ENCODE assay signal across 22 mouse cellular contexts in the genomic region with DNA sequence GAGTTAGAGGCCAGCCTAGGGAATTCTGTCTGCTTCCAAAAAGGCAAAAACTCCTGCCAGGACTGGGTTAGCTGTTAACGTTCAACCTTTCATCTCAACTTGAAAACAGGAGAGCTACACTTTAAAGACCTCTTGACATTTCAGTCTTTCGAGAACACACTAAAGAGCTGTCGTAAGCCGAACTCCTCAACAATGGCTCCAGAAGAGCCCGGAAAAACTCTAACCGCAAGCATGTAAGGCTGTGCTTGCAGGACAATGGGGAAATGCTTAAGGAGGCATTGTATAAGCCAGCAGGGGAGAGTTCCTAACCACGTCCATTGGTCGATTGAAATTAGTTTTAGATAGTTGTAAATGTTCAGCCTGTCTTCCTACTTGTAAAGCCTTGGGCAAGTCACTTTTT. TPM values are rescaled to one million over a fixed set of nuclear protein-coding genes. Genes with fewer than 3 reads are reported as not detected.
DNase-seq lines count a peak whose midpoint lies in the region; ATAC-seq and TF ChIP-seq lines count a peak whose summit lies in the region.
"Had no signal": no experiment of that assay in that cellular context is flagged by ENCODE, and none has a peak within 500 bp of the region (broad histone marks: within the 10 kb centered on the region; RNA-seq: fewer than 3 reads in every experiment).

No protein-coding gene starts in this region.

- H3K4me3 ChIP-seq in forebrain, embryonic 14.5 days (ENCODE audit: low read depth, low read length) = no peak overlapping the region
- no peak overlapping the region for H3K4me3 ChIP-seq in forebrain, embryonic 15.5 days
- no peak overlapping the region for H3K4me3 ChIP-seq in ES-E14 (ENCODE audit: insufficient read depth in 1 of 2, low read depth in 1 of 2, low read length in 2 of 2, poor library complexity in 1 of 2, severe bottlenecking in 1 of 2)
- H3K4me3 ChIP-seq: hindbrain, embryonic 15.5 days; midbrain, embryonic 15.5 days had no signal

- no peaks in the 10 kb centered on the region for H3K9me3 ChIP-seq in forebrain, embryonic 14.5 days (replicated peaks; ENCODE audit: control insufficient read depth, low read length)
- no peaks in the 10 kb centered on the region for H3K9me3 ChIP-seq in forebrain, embryonic 15.5 days
- H3K9me3 ChIP-seq in ES-E14 (ENCODE audit: control insufficient read depth, insufficient read depth, low read depth, low read length) = no peaks in the 10 kb centered on the region
- H3K9me3 ChIP-seq: G1E; hindbrain, embryonic 15.5 days; midbrain, embryonic 15.5 days had no signal

- H3K27ac ChIP-seq in forebrain, embryonic 14.5 days (ENCODE audit: low read depth, low read length) = no peak overlapping the region
- no peak overlapping the region for H3K27ac ChIP-seq in forebrain, embryonic 15.5 days (replicated peaks)
- H3K27ac ChIP-seq in ES-E14 (ENCODE audit: insufficient read depth, low read depth, low read length, poor library complexity, severe bottlenecking) = no peak overlapping the region; the same call in 1 of the 2 replicates
- H3K27ac ChIP-seq: hindbrain, embryonic 15.5 days; liver, embryonic 14.5 days; midbrain, embryonic 15.5 days had no signal

- no peaks in the 10 kb centered on the region for H3K36me3 ChIP-seq in forebrain, embryonic 14.5 days (ENCODE audit: control insufficient read depth, insufficient read depth, low read length)
- no peaks in the 10 kb centered on the region for H3K36me3 ChIP-seq in forebrain, embryonic 15.5 days
- no peaks in the 10 kb centered on the region for H3K36me3 ChIP-seq in ES-E14 (ENCODE audit: control insufficient read depth, insufficient read depth, low read length, poor library complexity, severe bottlenecking)
- H3K36me3 ChIP-seq: G1E; hindbrain, embryonic 15.5 days; midbrain, embryonic 15.5 days had no signal

- whole genome bisulfite sequencing in forebrain, embryonic 14.5 days = 2% methylated on average over 8 of the region's 8 CpGs
- 7% methylated on average over 8 of the region's 8 CpGs for WGBS in forebrain, embryonic 15.5 days

- in situ Hi-C loops in ES-E14 (cut with MboI; ENCODE audit: low sequenced_read_pairs in 2 of 2, unreplicated experiment in 2 of 2) = no loop called here

- H3K4me1 ChIP-seq in forebrain, embryonic 14.5 days (ENCODE audit: control insufficient read depth, insufficient read depth, low read length) = no peaks in the 10 kb centered on the region
- no peaks in the 10 kb centered on the region for H3K4me1 ChIP-seq in forebrain, embryonic 15.5 days
- H3K4me1 ChIP-seq in ES-E14 (ENCODE audit: control insufficient read depth in 2 of 2, insufficient read depth in 2 of 2, low read length in 2 of 2, poor library complexity in 1 of 2) = peaks cover 3 to 19% of the 10 kb centered on the region in 2 experiments; a peak in 2 of 4 replicates
- H3K4me1 ChIP-seq: hindbrain, embryonic 15.5 days; midbrain, embryonic 15.5 days had no signal

- DNase-seq in forebrain, embryonic 14.5 days (ENCODE audit: low spot score) = peak; percentile 15
- peak; percentile 82 for DNase-seq in ES-E14 (ENCODE audit: low read depth, low spot score)
- peak; percentile 82 for DNase-seq in lung, postnatal 36 days
- no peak for DNase-seq in heart, adult 9 months (ENCODE audit: low spot score in 2 of 2)
- DNase-seq in heart, postnatal 4 days = no peak
- DNase-seq: adrenal gland, postnatal 25 days; B cell, adult 2 months; cerebellum, postnatal 14 days; forebrain, postnatal 0 days; heart, postnatal 10 days; kidney, postnatal 10 days; layer of hippocampus, adult 9-11 months; left cerebral cortex, postnatal 4 days; right cerebral cortex, postnatal 14 days had no signal

- no peak for ATAC-seq in forebrain, embryonic 14.5 days
- ATAC-seq in forebrain, embryonic 15.5 days (replicated peaks) = no peak
- ATAC-seq in granulocyte monocyte progenitor cell, adult 5-6 weeks (replicated peaks; ENCODE audit: poor library complexity, severe bottlenecking) = peak; percentile 51
- no peak for ATAC-seq in monocyte, adult 5-6 weeks (replicated peaks; ENCODE audit: insufficient number of reproducible peaks, low FRiP score, low TSS enrichment, poor library complexity, severe bottlenecking)
- ATAC-seq: forebrain, postnatal 0 days; intestine, postnatal 0 days; midbrain, embryonic 15.5 days had no signal

- no peak overlapping the region for H3K4me2 ChIP-seq in forebrain, embryonic 14.5 days (ENCODE audit: low read length)
- H3K4me2 ChIP-seq in forebrain, embryonic 15.5 days (replicated peaks) = no peak overlapping the region
- H3K4me2 ChIP-seq: hindbrain, embryonic 15.5 days; midbrain, embryonic 15.5 days had no signal

- no peak overlapping the region for H3K9ac ChIP-seq in forebrain, embryonic 14.5 days (ENCODE audit: low read length)
- no peak overlapping the region for H3K9ac ChIP-seq in forebrain, embryonic 15.5 days (replicated peaks)
- no peak overlapping the region for H3K9ac ChIP-seq in ES-E14 (ENCODE audit: insufficient read depth, low read depth, low read length, poor library complexity, severe bottlenecking)
- H3K9ac ChIP-seq: forebrain, postnatal 0 days; hindbrain, embryonic 15.5 days; liver, embryonic 14.5 days; midbrain, embryonic 15.5 days had no signal

- H3K27me3 ChIP-seq in forebrain, embryonic 14.5 days (replicated peaks; ENCODE audit: control insufficient read depth, insufficient read depth, low read length) = no peaks in the 10 kb centered on the region
- H3K27me3 ChIP-seq in forebrain, embryonic 15.5 days = no peaks in the 10 kb centered on the region
- H3K27me3 ChIP-seq: hindbrain, embryonic 15.5 days had no signal

TF ChIP-seq in ES-E14, 5 proteins besides CTCF, POLR2A, EP300 and RAD21:
- no peak for TF ChIP-seq HCFC1 (IDR thresholded peaks at IDR 0.05; ENCODE audit: borderline replicate concordance, insufficient read depth, low read length)
- TF ChIP-seq CHD2 (IDR thresholded peaks at IDR 0.05; ENCODE audit: low read depth, low read length) = peak; percentile 48; the same call in 1 of the 2 replicates
- no peak for TF ChIP-seq MAFK (IDR thresholded peaks at IDR 0.05; ENCODE audit: insufficient read depth, low read depth, low read length)
- TF ChIP-seq ZNF384 (IDR thresholded peaks at IDR 0.05; ENCODE audit: low read depth, low read length) = no peak
- TF ChIP-seq ZC3H11A (IDR thresholded peaks at IDR 0.05; ENCODE audit: borderline replicate concordance, low read depth, low read length) = no peak

RNA-seq across cellular contexts. Expression of gene Dram1, which starts 29.1 kb away (rescaled TPM):
- polyA plus RNA-seq in forebrain, embryonic 14.5 days (2014; fragmentation: Nextera tagmentation; extraction: Ambion mirVana) = 0.44 and 0.84 TPM in 2 replicates
- polyA plus RNA-seq in forebrain, embryonic 15.5 days (2015; fragmentation: Nextera tagmentation; extraction: Ambion mirVana) = 0.47 and 0.70 TPM in 2 replicates
- 1.3 and 3.3 TPM in 2 replicates for total RNA-seq in ES-E14 (2012; rRNA removed)
- 21.7 and 34.6 TPM in 2 replicates for total RNA-seq in granulocyte monocyte progenitor cell, adult 5-6 weeks (2014; fragmentation: Nextera tagmentation)
- total RNA-seq in granulocyte monocyte progenitor cell, adult 5-6 weeks (2017) = 24.8 and 33.2 TPM in 2 replicates
- total RNA-seq in monocyte, adult 5-6 weeks (2017) = 18.8 to 27.0 TPM (median 24.5 TPM) in 3 replicates
- total RNA-seq in heart, postnatal 4 days (2021) = 1 to 10 TPM; 2.8 to 3.1 TPM
- polyA plus RNA-seq: G1E had no signal

RNA-seq across cellular contexts. Expression of gene Gnptab, which starts 29.1 kb away (rescaled TPM):
- polyA plus RNA-seq in forebrain, embryonic 14.5 days (2014; fragmentation: Nextera tagmentation; extraction: Ambion mirVana) = 9.8 and 11.9 TPM in 2 replicates
- polyA plus RNA-seq in forebrain, embryonic 15.5 days (2015; fragmentation: Nextera tagmentation; extraction: Ambion mirVana) = 15.0 and 15.8 TPM in 2 replicates
- 25.1 and 34.0 TPM in 2 replicates for total RNA-seq in ES-E14 (2012; rRNA removed)
- total RNA-seq in granulocyte monocyte progenitor cell, adult 5-6 weeks (2014; fragmentation: Nextera tagmentation) = 80.5 and 85.2 TPM in 2 replicates
- 53.4 and 62.9 TPM in 2 replicates for total RNA-seq in granulocyte monocyte progenitor cell, adult 5-6 weeks (2017)
- total RNA-seq in monocyte, adult 5-6 weeks (2017) = 28.7 to 62.7 TPM (median 37.0 TPM) in 3 replicates
- total RNA-seq in heart, postnatal 4 days (2021) = 10 to 100 TPM; 36.5 to 36.6 TPM

Comparison
In these comparisons a context has a peak if more than half of its experiments do, and no peak if none do; other contexts are left out.
1. DNase-seq: peak in forebrain, embryonic 14.5 days (single experiment), ES-E14 (single experiment) and lung, postnatal 36 days (single experiment); none in heart, adult 9 months (0 of 2) and heart, postnatal 4 days (single experiment).